Mouse (Mus musculus) left cerebral cortex, adult 11 months (tissue): ENCODE results near the gene Gucy1b2.

Experiments
- DNase-seq: peaks from one replicate; pipeline ENCODE4 v3.0.0; 2022; ENCODE audit warnings: low spot score

Gucy1b2 gene

GRCm38 (mm10) chr14:62374001-62374400 is 82.1 kb downstream of the Gucy1b2 start:
- DNase-seq = no peak

DNA sequence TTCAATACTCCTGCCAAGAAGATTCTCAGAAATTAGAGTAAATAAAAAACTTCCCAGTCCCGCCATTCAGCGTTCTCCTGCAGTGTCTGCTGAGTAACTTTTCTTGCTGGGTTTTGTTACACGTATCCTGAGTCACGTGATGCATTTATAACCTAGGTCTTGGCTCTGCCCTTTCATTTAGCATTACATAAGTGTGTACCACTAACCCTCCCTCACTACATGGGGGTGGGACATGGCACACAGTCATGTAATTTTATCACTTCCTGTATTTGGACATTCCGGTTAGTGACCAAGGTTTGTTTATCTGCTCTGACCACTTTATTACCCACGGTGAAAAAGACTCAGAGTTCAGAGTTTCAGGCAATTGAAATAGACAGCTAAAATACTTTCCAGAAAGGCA is 85.3 kb downstream of the Gucy1b2 start:
- DNase-seq = no peak

DNA sequence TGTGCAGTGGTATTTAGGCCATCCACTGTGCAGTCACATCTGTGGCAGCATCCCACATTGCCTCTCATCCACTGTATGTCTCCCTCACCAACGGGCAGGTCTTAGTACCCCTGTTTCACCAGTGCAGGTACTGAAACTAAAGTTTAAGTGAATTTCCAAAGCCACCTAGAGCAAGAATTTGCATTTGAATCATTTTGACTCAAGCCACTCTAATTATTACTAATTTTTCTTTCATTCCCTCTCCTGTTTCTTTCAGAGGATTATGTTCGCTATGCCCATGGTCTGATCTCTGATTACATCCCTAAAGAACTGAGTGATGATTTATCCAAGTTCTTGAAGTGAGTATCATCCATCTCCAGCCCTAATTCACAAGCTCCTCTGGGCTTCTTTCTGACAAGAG is 92.3 kb downstream of the Gucy1b2 start:
- DNase-seq = no peak

DNA sequence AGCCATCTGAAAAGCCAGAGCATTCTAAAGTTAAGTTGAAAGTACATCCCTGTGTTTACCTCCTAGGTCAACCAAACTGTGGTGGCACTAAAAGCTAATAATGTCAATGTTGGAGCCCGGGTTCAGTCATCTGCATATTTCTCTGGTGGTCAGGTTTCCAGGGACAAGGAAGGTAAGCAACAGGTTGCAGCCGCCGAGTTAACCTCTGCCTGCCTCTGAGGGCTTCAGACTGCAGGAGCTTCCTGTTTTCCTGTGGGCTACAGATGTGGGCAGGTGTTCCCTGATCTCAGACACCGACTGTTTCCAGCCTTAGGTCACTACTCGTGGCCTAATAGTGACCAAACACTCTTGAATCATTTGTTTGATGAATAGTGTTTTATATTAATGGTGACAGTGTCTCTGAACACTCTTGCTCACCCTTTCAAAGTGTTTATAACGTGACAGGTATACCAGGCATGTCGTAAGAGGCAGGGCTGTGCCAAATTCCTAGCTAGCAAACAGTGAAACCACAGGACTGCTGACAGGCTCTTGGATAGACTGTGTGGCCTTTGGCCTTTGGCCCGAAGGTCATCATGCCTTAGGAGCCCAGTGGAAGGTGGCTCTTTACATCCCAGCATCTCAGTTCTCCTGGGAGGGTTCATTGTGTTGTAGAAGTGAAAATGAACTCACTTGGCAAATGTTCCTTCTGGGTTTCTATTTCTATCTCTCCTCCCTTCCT is 94.7 kb downstream of the Gucy1b2 start:
- no peak for DNase-seq

DNA sequence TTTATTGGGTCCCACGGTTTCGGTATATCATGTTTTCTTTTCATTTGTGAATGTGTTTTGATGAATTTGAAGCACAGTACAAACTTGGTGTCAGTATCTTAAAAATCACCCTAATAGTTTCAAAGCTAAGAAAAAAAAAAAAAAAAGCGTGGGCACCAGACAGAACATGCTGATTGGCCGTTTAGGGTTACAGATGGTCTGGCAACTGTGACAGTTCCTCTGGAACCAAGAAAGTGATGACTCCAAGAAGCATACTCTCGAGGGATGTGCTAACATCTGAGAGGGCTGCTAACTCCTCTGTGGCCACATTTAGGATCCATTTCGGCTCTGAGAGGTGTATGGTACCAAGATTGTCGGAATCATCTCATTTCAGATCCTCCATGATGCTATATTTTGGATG is 100.9 kb downstream of the Gucy1b2 start:
- no peak for DNase-seq

DNA sequence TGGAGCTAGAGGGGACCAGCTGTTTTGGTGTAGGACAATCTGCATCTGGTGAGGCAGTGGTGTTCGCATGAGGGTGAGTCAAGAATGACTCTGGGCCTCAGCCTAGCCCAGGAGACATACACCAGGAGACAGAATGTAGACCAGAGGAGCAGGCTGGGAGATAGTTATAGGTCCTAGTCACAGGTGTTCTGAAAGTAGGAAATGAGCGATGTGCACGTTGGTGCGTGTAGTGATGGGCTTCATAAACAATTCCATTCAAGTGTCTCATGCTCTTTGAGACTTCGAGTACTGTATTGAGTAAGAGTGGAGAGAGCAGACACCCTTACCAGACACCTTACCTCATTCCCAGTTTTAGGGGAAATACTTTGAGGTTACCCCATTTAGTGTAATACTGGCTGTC is 102.3 kb downstream of the Gucy1b2 start:
- no peak for DNase-seq

- no peak for DNase-seq
Measured at GRCm38 (mm10) chr14:62353372-62353771, 102.7 kb downstream of the Gucy1b2 start.

DNA sequence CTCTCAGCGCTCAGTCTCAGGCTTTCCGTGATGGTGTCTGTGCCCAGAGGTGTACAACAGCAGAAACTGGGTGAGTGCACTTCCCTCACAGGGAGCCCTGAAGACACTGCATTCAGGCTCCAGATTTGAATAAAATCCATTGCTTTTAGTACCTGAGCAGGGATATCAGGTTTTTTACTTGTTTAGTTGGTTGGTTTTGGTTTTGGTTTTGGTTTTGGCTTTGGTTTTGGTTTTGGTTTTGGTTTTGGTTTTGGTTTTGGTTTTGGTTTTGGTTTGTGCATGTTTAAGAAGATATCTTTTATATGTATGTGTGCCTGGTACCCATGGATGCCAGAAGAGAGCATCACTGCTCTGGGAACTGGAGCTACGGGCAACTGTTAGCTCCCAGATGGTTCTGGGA is 105.2 kb downstream of the Gucy1b2 start:
- no peak for DNase-seq

DNA sequence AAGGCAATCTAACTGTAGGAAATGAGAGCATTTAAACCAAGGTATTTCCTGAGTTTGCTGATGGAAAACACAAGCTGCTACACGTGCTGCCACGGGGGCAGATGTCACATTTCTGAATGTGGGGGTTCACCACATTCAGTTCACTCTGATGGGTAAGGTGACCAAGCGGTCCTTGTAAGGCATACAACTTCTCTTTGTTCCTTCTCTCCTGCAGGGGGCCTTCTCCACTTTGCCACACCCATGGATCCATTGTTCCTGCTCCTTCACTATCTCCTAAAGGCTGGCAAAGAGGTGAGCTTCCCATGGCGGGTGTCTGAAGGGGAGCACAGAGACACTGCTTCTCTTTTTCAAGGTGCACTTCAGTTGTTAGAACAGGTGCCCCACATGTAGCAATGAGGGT is 105.9 kb downstream of the Gucy1b2 start:
- no peak for DNase-seq

- DNase-seq = no peak
Measured at GRCm38 (mm10) chr14:62349786-62350185, 106.3 kb downstream of the Gucy1b2 start.

- DNase-seq = no peak
Measured at GRCm38 (mm10) chr14:62347103-62347502, 109.0 kb downstream of the Gucy1b2 start.

DNA sequence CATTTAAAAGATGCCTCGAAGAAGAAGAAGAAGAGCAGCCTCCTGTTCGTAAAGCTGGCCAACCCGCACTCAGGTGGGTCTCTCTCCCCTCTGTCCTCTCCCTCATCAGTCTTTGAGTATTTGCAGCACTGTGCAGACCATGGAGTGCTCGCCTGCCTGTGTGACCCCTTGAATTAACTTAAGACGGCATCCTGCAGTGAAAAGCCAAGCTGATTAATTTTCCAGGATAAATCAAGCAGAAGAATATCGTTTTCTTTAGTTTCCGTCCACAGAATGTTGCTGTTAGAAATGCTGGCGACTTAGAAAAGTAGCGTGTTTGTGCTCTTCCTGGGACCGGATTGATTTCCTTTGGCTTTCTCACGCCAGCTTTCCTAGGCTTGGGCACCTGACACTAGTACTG is 109.5 kb downstream of the Gucy1b2 start:
- no peak for DNase-seq
